Comparison of ENCODE assay signal across 9 mouse cellular contexts in the genomic region with DNA sequence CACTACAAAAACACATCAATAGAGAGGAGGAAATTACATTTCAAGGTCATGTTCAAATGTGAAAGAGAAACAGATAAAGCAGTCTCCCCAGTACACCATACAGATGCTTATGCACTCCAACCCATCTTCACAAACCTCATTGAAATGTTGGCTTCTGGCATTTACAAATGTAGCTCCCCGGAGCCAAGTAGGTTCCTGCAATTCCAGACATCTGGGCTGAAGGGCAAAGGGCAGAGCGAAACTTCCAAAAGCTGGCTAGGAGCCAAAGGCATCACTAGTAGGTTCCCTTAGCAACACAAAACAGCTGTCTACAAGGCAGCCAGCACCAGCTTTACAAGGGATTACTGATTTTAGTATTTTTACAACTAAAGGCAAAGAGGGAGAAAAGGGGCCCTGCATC.
DNase-seq lines count a peak whose midpoint lies in the region; ATAC-seq lines count a peak whose summit lies in the region.
"Had no signal": no experiment of that assay in that cellular context is flagged by ENCODE, and none has a peak within 500 bp of the region (broad histone marks: within the 10 kb centered on the region; RNA-seq: fewer than 3 reads in every experiment).

No protein-coding gene starts in this region.

- no peak for ATAC-seq in activated CD4-positive, CD25-positive, alpha-beta regulatory T cell, adult 4 months
- ATAC-seq: Patski had no signal

- peak; percentile 37 for DNase-seq in ovary, adult 18-20 months (ENCODE audit: low spot score)
- DNase-seq in ovary, postnatal 10 days (ENCODE audit: low spot score): no peak
- peak; percentile 98 for DNase-seq in heart, adult 11 months
- DNase-seq in kidney, adult 9 months: peak; percentile 91
- peak; percentile 56 for DNase-seq in lung, postnatal 25 days (ENCODE audit: low spot score)
- no peak for DNase-seq in urinary bladder, adult 2 months (ENCODE audit: low spot score)
- DNase-seq in B cell, adult 2 months: no peak

Comparison
In these comparisons a context has a peak if more than half of its experiments do, and no peak if none do; other contexts are left out.
1. DNase-seq: peak in ovary, adult 18-20 months (single experiment), heart, adult 11 months (single experiment), kidney, adult 9 months (single experiment) and lung, postnatal 25 days (single experiment); none in ovary, postnatal 10 days (single experiment), urinary bladder, adult 2 months (single experiment) and B cell, adult 2 months (0 of 2).